Mouse (Mus musculus) layer of hippocampus, adult 8-10 months (tissue): ENCODE measurements around the gene Cd101. TPM values are rescaled to one million over a fixed set of nuclear protein-coding genes. Genes with fewer than 3 reads are reported as not detected.

ENCODE experiments used
- DNase-seq, 2 experiments: peaks; one replicate each; pipeline ENCODE4 v3.0.0; 2022; ENCODE audit warnings: low spot score in 2 of 2
- total RNA-seq, 4 experiments: library from RNA; stranded (reverse); gene quantifications; 2 replicates each; pipeline ENCODE4 v1.2.4; 2022

The Cd101 gene
- total RNA-seq, 4 experiments from 2014 or later = 0.14 to 1.1 (median 0.64) TPM

GRCm38 (mm10) chr3:101044686-101045085, 15.3 kb upstream of the Cd101 start:
- no peak for DNase-seq

DNA sequence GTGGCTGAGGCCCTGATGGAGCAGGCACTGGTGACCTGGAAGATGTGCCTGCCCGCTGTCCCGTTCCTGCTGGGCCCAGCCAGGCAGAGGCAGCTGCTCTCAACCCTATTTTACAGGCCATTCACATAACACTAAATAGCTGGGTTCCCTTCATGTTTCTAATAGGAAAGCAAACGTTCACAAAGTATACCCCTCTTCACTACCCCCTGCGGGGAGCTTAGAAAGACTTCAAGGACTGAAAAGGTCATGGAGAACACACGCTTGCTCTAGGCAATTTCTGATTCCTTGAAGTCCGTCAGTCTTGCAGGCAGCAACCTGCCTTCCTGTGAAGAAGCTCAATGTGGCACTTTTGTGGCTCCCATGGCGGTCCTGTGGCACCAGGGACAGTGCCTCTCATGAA, 12.6 kb upstream of the Cd101 start:
- DNase-seq = no peak

DNA sequence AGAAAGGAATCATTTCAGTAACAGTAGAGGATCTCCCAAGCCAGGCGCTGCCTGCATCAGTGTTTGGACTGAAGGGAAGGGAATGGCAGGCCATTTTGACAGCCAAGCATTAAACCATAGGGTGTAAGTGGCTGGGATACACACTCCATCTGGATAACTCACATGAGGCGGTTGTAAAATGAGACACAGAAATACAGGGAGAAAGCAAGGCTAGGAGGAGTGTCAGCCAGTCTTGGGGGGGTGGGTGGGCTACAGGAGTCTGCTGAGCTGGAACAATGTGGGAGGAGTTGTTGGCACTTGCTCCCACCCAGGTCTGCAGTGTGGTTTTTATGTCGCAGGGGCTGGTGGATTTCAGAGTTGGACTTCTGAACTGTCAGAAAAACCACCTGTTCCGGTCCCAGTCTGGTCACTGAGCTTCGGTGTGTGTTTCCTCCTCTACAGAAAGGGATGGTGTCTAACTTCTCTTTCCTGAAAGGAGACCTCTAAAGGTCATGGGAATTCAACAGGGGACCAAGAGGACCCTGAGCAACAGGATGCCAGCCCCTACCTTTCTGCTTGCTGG, 8.7 kb upstream of the Cd101 start:
- no peak for DNase-seq

- DNase-seq = no peak
These were observed 6.6 kb upstream of the Cd101 start for GRCm38 (mm10) chr3:101036001-101036400.

DNA sequence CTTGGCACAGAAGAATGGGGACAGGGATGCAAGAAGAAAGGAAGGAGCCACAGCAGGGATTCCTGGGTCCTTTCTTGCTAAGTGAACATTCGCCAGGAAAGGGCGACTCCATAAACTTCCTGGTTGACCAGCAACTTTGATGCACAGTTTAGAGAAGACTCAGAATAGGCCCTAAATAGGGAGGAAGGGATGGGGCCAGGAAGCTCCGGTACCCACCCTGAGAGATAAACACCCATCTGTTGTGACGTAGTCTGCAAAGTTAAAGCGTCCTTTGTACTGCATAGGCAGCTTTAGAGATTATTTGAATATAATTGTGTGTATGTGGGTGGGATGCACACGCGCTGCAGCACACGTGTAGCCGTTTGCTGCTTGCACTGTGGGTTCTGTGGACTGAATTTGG, 5.2 kb upstream of the Cd101 start:
- no peak for DNase-seq

DNA sequence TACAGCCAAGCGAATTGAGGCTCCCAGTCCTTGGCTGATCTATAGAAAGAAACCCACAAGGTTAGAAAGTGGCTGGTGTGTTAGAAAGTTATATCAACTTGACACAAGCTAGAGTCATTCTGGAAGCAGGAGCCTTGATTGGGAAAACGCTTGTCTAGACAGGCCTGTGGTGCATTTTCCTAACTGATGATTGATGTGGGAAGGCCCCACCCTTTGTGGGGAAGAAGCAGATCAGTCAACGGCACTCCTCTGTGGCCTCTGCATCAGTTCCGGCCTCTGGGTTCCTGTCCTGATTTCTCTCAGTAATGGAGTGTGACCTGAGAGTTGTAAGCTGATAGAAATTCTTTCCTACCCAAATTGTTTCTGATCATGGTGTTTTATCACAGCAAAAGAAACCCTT, 4.3 kb upstream of the Cd101 start:
- DNase-seq = no peak

DNA sequence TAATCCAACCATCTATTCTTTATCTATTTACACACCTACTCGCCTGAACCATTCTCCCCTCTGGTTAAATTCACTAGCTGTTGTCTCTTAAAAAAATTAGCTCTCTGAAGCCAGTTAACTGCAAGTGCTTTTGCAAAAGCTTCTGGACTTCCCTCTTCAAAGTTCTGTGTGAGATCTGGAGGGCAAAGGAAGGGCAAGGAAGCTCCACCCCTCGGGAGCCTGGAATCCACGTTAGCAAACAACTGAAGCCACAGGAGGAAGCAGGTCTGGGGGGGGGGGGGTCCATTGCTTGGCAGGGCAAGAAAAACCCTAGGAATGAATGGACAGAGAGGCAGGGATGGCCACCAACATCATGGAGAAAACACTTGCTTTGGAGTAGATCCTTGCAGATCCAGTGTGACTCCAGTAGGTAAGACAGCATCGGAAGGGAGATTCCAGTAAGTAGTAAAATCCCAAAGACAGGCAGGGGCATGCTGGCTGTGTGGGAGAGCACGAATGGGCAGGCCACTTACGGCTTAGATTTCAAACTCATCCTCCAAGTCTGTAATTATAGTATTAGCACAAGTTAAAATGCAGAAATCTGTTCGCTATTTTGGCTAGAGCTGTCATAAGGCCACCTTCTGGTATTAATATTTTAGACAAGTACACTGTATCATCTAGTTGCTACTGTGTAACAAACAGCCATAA, 2.2 kb upstream of the Cd101 start:
- DNase-seq = no peak

GRCm38 (mm10) chr3:101030630-101031029, 1.3 kb upstream of the Cd101 start:
- no peak for DNase-seq

DNA sequence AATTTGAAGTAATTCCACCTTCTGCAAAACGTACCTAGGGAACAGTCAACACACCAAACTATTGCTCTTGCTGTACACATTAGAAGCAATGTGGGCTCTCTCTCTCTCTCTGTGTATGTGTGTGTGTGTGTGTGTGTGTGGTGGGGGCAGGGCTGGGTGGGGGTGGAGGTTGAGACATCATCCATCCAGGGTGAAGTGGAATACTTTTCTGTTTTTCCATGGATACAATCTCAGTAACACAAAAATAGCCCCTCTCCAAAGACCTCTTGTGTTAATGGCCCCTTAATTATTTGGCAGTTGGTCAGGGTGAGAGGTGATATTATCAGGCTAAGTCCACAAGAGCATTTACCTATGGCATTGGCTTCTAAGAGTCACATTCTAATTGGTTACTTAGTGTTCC, 2.6 kb downstream of the Cd101 start:
- DNase-seq = no peak

GRCm38 (mm10) chr3:101022967-101023366, 6.4 kb downstream of the Cd101 start:
- no peak for DNase-seq

DNA sequence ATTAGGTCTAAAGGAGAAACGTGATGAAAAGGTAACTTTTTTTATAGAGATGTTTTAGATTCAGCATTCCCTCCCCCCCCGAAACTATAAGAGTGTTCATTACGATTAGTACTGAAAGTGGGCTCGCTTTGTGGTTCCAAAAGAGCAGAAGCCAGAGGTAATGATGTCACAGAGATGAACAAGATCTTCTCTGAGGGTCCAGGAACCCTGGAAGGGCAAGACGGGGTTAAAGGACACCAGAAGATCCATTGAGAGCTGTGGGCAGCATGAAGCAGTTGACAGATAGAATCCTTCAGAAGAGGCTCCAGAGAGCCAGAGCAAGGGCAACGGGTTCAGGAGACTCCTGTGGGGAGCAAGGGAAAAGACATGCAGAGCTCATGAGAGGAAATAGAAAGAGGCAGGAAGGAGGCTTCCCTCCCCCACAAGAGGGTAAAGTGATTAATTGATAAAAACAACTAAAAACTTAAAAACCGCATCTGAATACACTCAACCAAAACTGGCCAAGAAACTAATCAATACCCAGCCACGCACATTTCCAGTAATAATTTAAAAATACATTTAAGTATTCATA, 7.8 kb downstream of the Cd101 start:
- DNase-seq = no peak

DNA sequence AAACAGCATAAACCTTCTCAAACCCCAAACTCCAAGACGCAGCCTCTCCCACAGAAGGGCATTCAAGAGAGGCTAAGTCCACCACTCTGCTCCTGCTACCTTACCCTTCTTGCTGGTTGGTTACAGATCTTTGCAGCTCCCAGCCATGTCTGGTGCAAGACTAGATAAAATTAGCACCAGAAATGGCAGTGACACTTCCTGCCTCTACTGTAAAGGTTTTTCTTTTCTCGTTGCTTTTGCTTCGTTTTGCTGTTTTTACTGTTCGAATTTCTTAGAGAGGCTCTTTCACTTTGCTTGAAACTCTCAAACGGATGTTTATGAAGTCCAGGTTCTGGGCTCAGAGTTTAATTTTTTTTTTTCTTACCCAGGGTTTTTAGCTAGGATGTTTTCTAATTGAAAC, 8.3 kb downstream of the Cd101 start:
- no peak for DNase-seq

GRCm38 (mm10) chr3:101018494-101018893, 10.9 kb downstream of the Cd101 start:
- DNase-seq = no peak

DNA sequence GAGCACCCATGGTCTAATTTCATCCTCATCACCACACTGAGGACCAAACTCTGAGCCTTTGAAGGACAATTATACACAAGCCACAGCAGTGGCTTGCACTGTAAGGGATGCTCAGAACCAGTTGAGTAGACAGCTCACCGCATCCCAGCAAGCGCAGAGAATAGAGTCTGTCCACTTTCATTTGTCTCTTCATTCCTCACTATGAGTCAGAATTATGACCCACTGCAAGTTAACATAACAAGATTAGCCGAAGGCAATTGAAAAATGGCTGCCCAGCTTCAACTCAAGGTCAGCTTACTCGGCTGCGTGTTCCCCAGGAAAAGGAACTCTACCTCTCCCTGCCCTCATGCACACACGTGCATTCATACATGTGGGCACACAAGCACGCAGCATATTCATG, 13.3 kb downstream of the Cd101 start:
- no peak for DNase-seq

- no peak for DNase-seq
These were observed 14.1 kb downstream of the Cd101 start for GRCm38 (mm10) chr3:101015254-101015653.

- DNase-seq = no peak
These were observed 15.8 kb downstream of the Cd101 start for GRCm38 (mm10) chr3:101013536-101013935.

GRCm38 (mm10) chr3:101013005-101013404, 16.4 kb downstream of the Cd101 start:
- no peak for DNase-seq

- no peak for DNase-seq
These were observed 16.8 kb downstream of the Cd101 start for GRCm38 (mm10) chr3:101012597-101012996.

DNA sequence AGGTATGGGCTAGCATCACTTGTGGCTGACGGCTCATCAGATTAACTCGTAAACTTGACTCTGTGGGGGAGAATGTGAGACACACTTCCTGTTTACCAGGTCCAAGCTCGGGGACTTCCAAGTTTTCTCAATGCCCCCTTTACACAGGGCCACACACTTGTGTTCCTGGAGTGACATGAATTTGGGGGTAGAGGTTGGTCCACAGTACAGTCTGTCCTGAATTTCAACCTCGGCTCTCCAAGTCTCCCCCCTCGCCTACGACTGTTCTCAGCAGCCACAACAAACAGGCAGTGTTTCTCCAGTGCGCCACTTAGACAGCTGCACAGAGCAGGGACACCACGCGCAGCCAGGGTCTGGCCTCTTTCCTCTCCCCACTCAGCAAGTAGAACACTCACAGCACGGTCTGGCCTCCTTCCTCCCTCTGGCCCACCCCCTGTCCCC, 17.2 kb downstream of the Cd101 start:
- DNase-seq = peak in 1 of 2 experiments; percentile 27

- no peak for DNase-seq
These were observed 18.2 kb downstream of the Cd101 start for GRCm38 (mm10) chr3:101011203-101011600.

DNA sequence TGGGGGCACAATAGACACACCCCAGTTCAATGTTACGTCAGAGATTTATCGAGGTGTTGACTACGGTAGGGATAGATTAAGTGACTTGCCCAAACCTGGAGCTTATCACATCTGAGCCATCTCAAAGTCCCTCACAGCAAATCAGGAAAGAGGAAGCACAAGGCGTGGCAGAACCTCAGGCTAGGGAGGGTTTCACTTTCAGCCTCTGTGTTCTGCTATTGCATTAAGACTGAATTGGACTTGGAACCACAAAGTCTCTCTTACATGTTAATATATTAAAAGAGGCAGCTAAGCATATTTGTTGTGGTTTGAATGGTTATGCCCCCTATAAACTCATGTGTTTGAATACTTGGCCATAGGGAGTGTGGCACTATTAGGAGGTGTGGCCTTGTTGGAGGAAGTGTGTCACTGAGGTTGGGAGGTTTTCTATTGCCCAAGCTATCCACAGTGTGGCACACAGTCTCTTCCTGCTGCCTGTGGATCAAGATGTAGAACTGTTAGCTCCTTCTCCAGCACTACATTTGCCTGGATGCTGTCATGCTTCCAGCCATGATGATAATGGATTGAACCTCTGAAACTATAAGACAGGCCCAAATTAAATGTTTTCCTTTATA, 18.7 kb downstream of the Cd101 start:
- no peak for DNase-seq

- no peak for DNase-seq
These were observed 22.1 kb downstream of the Cd101 start for GRCm38 (mm10) chr3:101007112-101007782.
